Mouse (Mus musculus): ENCODE data around the gene 1700042G07Rik. TPM values are rescaled to one million over a fixed set of nuclear protein-coding genes. Genes with fewer than 3 reads are reported as not detected.
A peak's percentile ranks its signal among the peaks of the same experiment; 100 is the strongest.

The 1700042G07Rik gene
- total RNA-seq, 2 experiments from 2014 or later, result not detected

DNA sequence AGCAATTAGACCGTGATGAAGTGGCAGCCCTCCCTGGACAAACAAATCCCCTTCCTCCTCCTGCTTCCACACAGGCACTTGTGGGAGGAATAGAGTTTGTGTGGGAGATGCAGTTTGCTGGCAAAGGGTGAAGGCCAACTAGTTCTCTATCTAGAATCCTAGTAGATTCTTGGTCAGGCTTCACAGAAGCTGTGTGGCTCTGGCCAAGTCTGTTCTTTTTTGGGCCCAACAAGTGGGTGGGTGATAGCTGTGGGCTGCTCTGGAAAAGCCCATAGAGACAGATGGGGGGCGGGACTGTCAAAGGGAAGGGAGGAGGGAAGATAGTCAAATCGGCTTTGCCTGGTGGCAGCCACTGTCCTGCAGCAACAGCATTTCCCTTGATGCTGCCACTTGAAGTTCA lies 12.4 kb upstream of the 1700042G07Rik start:
- peak; percentile 75 to 86 for DNase-seq (ENCODE audit: low spot score in 2 of 2)

- no peak for DNase-seq (ENCODE audit: low spot score in 2 of 2)
These were observed 11.0 kb upstream of the 1700042G07Rik start for GRCm38 (mm10) chr4:116162142-116162541.

DNA sequence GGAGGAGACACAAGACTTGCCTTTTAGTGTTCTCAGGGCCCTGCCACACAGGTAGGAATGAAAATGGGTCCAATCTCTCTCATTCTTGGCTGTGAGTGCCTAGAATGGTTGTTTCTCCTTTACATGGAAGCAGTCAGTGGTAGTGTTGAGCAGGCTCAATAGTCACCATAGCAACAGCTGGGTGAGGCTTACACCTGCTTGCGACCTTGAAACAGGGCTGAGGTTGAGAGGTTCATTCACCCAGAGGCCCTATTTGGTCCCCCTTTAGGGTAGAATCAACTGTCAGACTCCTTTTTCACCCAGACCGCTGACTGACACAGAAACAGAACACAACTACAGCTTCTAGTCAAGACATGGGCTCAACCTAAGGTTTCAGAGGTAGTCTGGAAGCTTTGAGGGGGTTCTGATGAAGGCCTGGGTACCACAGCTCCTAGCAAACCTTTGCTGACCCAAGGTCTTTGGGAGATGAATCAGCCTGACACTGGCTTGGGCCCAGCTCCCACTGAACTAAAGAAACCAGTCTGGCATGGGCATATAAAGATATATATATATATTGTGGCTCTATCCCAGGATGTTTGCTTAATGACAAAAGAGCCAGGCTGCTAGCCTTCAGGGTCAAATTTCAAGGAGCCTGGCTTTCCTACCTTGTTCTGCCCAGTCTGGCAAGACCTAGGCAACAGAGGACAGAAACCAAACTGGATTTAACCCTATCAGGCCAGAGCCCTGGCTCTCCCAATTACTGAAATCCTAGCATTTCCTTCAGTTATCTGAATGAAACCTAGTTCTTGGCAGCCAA lies 8.2 kb upstream of the 1700042G07Rik start:
- no peak for DNase-seq (ENCODE audit: low spot score in 2 of 2)

DNA sequence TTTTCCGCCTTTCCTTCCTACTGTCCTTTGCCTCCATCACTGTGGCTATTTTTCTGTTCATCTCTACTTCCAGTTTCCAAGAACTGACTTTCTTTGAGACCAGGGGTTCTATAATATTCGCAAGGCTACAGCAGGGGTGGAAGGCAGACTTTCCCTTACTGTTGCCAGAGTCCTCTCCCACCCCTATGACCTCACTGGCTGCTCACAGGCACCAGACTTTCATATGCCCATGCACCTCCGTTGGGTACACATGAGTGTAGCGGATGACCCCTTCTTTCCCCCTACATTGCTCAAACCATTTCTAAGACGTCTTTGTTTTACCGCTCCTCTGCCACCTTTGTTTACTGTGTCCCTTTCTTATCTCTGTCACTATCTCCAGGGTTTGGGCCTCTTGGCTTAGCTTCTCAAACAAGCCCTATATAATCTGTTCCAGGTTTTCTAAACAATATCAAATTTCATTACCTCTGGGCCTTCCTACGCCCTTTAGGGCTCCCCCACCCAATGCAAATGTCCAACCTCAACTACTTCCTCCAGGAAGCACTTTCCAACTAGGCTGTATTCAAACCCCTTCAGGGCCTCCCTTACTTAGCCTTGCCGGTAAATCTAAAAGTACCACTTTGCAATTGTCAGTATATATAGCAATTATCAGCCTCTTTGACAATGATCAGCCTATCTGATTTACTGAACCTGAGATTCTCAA lies 7.3 kb upstream of the 1700042G07Rik start:
- DNase-seq (ENCODE audit: low spot score in 2 of 2), result no peak

DNA sequence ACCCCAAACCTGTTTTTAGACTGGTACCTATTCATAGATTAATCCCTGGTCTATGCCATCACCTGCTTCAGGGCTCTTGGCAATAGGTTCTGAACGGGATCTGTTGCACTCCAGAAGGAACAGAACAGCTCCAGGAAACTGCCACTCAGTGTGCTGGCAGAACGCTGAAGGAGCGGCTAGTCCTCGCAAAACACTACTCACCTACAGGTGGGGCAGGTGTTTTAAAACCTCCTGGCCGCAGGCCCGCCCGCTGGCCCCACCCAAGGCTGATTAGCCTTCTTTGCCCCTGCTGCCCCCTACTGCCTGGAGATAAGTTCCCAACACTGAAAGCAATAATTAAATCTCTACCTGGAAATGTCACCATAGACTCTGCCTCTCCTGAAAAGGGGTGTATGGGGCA lies 5.8 kb upstream of the 1700042G07Rik start, which contains the start of gene Tspan1:
Gene Tspan1, minus strand, starts transcription at position 198 of the 400 bp plus-strand sequence.
- DNase-seq (ENCODE audit: low spot score in 2 of 2), result no peak

DNA sequence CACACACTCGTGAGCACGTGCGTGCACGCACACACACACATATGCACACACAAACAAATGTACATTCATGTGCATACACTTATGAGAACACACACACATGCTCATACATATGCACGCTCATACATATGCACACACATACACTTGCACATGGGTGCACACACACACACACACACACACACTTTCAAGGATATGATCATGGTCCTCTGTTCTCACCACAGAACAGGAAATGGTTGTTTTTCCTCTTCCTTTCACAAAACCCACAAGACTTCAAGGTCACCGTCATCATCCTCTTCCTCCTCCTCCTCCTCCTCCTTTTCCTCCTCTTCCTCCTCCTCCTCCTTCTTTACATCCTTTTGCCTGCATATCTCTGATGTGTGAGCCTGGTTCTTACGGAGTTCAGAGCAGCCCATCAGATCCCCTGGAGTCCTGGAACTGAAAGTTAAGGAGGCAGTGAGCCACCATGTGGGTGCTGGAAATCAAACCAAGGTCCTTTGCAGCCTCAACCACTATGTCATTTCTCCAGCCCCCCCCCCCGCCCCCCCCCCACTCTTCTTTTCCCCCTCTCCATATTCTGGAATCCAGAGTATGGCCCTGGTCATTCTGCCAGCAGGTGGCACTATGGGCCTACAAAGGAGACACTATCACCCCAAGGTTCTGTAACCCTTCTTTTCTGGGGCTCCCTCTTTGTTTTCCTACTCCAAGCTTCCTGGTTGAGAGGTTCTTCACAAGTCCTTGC lies 4.4 kb upstream of the 1700042G07Rik start:
- DNase-seq (ENCODE audit: low spot score in 2 of 2), result peak; percentile 53 to 88

GRCm38 (mm10) chr4:116169353-116169672 lies 3.9 kb upstream of the 1700042G07Rik start:
- no peak for DNase-seq (ENCODE audit: low spot score in 2 of 2)

DNA sequence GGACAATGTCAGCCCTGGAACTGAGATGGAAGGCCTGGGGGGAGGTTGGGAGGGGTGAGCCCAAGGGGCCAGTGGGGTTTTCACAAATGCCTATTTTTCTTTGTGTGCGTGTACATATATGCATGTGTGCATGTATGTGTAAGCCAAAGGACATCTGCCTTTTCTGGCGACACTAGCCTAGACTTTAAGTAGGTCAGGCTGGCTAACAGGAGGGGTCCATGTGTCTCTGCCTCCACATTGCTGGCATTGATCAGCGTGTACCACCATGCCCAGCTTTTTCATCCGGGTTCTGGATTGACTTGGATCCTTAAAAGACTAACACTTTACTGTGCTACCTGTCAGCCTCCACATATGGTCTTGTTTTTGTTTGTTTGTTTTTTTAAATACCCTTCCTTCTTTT lies 580 bp downstream of the 1700042G07Rik start:
- no peak for DNase-seq (ENCODE audit: low spot score in 2 of 2)

GRCm38 (mm10) chr4:116174466-116175116 lies 1.4 kb downstream of the 1700042G07Rik start:
- DNase-seq (ENCODE audit: low spot score in 2 of 2), result no peak

GRCm38 (mm10) chr4:116175136-116175535 lies 2.0 kb downstream of the 1700042G07Rik start:
- no peak for DNase-seq (ENCODE audit: low spot score in 2 of 2)

- no peak for DNase-seq (ENCODE audit: low spot score in 2 of 2)
These were observed 2.8 kb downstream of the 1700042G07Rik start for GRCm38 (mm10) chr4:116175711-116176542.

GRCm38 (mm10) chr4:116176543-116176988 lies 3.4 kb downstream of the 1700042G07Rik start:
- DNase-seq (ENCODE audit: low spot score in 2 of 2), result peak; percentile 35 to 47

DNA sequence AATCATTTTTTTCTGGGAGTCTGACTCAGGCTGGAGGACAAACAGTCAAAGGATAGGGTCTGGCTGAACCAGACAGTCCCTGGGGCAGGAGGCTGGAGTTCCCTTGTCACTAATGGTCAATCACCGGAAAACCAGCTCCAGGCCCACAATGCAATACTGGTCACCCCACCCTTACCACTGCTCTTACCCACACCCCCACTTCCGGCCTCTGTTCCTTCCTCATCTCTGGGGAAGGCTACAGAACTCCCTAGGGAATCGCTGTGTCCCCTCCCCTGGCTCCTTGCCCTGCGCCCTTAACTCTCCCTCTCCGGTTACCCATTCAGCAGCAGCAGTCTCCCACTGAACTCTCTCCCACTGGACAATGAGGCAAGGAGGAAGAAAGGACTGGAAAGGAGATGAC lies 4.0 kb downstream of the 1700042G07Rik start:
- DNase-seq (ENCODE audit: low spot score in 2 of 2), result no peak

DNA sequence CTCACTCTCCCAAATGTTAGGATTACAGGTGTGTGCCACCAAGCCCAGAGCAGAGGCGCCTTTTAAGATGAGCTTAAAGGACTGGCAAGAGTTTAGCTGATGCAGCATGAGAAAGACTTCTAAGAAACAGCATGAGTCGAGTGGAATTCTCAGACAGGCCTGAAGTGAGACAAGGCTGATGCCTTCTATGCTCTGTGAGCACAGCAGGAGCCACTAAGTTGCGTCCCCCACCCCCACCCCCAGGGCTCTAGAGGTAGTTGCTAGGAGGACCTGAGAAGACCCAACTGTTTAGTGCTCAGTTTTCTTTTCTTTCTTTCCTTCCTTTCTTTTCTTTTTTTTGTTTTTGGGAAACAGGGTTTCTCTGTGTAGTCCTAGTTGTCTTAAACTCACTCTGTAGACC lies 8.9 kb downstream of the 1700042G07Rik start:
- DNase-seq (ENCODE audit: low spot score in 2 of 2), result no peak

DNA sequence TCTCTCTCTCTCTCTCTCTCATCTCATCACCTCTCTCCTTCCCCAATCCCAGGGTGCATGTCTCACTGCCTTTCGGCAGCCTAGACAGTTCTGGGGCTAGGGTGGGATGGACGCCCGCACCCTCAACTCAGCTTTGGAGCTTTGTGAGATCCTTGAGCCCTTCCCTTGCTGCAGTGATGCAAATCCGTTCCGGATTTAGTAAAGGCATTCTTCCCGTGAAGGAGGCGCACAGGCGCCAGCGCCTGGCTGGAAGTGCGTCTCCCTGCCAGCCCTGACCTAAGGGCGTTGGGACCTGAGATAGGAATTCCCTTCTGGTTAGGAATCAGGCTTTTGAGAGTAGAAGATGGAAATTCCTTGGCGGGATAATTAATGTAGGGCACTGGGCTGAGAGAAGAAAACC lies 9.6 kb downstream of the 1700042G07Rik start:
- no peak for DNase-seq (ENCODE audit: low spot score in 2 of 2)

DNA sequence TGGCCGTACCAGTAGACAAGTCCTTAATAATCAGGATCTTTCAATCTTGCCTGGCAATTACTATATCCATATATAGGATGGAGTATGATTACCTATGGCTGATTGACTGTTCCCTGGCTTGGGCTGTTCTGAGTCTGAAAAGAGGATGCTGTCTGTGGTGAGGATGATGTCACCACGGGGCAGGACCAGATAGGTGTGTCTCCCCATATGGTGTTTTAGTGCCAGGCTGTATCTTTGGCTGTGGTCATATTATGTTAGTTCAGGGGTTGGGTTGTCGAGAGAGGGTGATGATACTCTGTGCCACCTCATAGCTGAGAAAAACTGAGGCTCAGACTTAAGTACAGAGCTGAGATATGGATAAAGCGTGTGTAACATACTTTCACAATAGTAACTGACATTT lies 11.9 kb downstream of the 1700042G07Rik start:
- no peak for DNase-seq (ENCODE audit: low spot score in 2 of 2)

DNA sequence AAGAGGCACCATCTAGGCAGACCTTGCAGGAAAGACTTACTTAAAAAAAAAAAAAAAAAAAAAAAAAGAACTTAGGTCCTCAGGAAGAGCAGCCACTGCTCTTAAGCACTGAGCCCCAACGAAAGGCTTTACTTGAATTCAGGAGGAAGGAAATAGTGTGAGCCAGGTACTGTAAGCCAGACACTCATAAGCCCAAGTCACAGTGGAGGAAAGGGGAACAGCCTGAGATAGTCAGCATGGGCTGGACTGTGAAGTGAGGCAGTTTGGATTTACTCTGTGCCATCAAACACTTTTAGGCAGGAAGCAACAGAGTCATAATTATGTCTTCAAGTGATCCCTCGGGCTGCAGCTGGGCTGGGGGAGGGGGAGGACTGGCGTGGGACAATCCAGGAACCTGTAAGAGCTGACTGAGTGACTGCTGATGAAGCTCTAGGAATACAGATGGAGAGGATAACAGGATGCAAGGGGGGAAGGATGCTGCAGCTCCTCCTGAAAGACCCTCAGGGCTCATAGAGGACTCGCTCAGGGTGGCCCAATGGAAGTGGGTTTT lies 19.2 kb downstream of the 1700042G07Rik start:
- DNase-seq (ENCODE audit: low spot score in 2 of 2), result no peak

- DNase-seq (ENCODE audit: low spot score in 2 of 2), result peak in 1 of 2 experiments; percentile 21
These were observed 20.6 kb downstream of the 1700042G07Rik start for GRCm38 (mm10) chr4:116193583-116194383.

DNA sequence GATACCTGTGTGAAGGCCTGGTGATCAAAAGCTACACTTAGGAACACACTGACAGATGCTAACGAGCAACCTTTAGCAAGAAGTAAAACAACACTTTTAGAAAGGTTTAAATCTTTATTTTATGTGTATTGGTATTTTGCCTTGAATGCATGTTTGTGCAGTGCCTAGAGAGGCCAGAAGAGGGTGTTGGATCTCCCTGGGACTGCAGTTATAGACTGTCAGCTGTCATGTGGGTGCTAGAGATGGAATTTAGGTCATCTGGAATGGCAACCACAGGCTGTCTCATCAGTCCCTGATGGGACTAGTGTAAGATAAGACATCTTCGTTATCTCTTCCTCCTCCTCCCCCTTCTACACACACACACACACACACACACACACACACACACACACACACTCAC lies 25.2 kb downstream of the 1700042G07Rik start:
- DNase-seq (ENCODE audit: low spot score in 2 of 2), result no peak

Measured in layer of hippocampus, adult 18-20 months (tissue).